Mouse (Mus musculus) forebrain, embryonic 10.5 days (tissue): ENCODE measurements around the gene Lpp. TPM values are rescaled to one million over a fixed set of nuclear protein-coding genes. Genes with fewer than 3 reads are reported as not detected.
A peak's percentile ranks its signal among the peaks of the same experiment; 100 is the strongest.

ENCODE experiments used
- DNase-seq: peaks from one replicate; pipeline ENCODE4 v3.0.0-alpha.2; 2017; ENCODE audit warnings: low spot score; ENCODE audit errors: extremely low spot score
- H3K27ac ChIP-seq: fragments of 300-500 bp; sonication (generic); 2 replicates; pipeline ENCODE4 v1.5.1; 2016; ENCODE audit warnings: mild to moderate bottlenecking
- H3K27me3 ChIP-seq: fragments of 300-500 bp; sonication (generic); 2 replicates; pipeline ENCODE4 v1.6.1; 2016; ENCODE audit warnings: mild to moderate bottlenecking; ENCODE audit not compliant: poor library complexity, severe bottlenecking
- H3K36me3 ChIP-seq: fragments of 300-500 bp; sonication (generic); replicated peaks from 2 replicates; pipeline ENCODE4 v1.6.1; 2016; ENCODE audit warnings: mild to moderate bottlenecking, moderate library complexity
- H3K4me1 ChIP-seq: fragments of 300-500 bp; sonication (generic); 2 replicates; pipeline ENCODE4 v1.6.1; 2016
- H3K4me3 ChIP-seq: fragments of 300-500 bp; sonication (generic); 2 replicates; pipeline ENCODE4 v1.5.1; 2016; ENCODE audit warnings: mild to moderate bottlenecking, moderate library complexity
- H3K9me3 ChIP-seq: fragments of 300-500 bp; sonication (generic); 2 replicates; pipeline ENCODE4 v1.6.1; 2016; ENCODE audit warnings: mild to moderate bottlenecking, moderate library complexity
- WGBS: fragments of 180-500 bp; shearing (Covaris S2); methylation state at CpG from one replicate; pipeline ENCODE4 v1.1.7; 2016; 5-methylcytosine and 5-hydroxymethylcytosine counted together
- polyA plus RNA-seq: library from polyadenylated mRNA; unstranded; fragments of >200 nt; fragmentation: Nextera tagmentation; extraction: Ambion mirVana; gene quantifications from 2 replicates; pipeline ENCODE4 v1.2.1, GENCODE M21; 2016

Gene Lpp
- polyA plus RNA-seq, 1 experiment from 2014 or later: 27.3 TPM

GRCm38 (mm10) chr16:24443555-24443954 is 50.2 kb downstream of the Lpp start:
- H3K9me3 ChIP-seq: no peaks in the 10 kb centered on the region
- peaks cover 52% of the 10 kb centered on the region for H3K4me1 ChIP-seq
- H3K36me3 ChIP-seq: peaks cover 4% of the 10 kb centered on the region
- H3K27me3 ChIP-seq: no peaks in the 10 kb centered on the region
- 42% methylated on average over 5 of the region's 5 CpGs for WGBS
- DNase-seq: no peak
- H3K4me3 ChIP-seq: no peak overlapping the region
- H3K27ac ChIP-seq: peak overlapping the region; percentile 62

- 74% methylated on average over 4 of the region's 4 CpGs for WGBS
- peaks cover 50% of the 10 kb centered on the region for H3K4me1 ChIP-seq
- H3K27ac ChIP-seq: no peak overlapping the region
- no peaks in the 10 kb centered on the region for H3K9me3 ChIP-seq
- no peak overlapping the region for H3K4me3 ChIP-seq
- peaks cover 4% of the 10 kb centered on the region for H3K36me3 ChIP-seq
- DNase-seq: no peak
- H3K27me3 ChIP-seq: no peaks in the 10 kb centered on the region
These were observed 51.5 kb downstream of the Lpp start for GRCm38 (mm10) chr16:24444818-24445217.

- no peaks in the 10 kb centered on the region for H3K9me3 ChIP-seq
- H3K4me1 ChIP-seq: peaks cover 56% of the 10 kb centered on the region
- H3K4me3 ChIP-seq: no peak overlapping the region
- no peak overlapping the region for H3K27ac ChIP-seq
- 78% methylated on average over 3 of the region's 3 CpGs for WGBS
- H3K27me3 ChIP-seq: no peaks in the 10 kb centered on the region
- no peak for DNase-seq
- peaks cover 4% of the 10 kb centered on the region for H3K36me3 ChIP-seq
These were observed 52.2 kb downstream of the Lpp start for GRCm38 (mm10) chr16:24445473-24445872.

GRCm38 (mm10) chr16:24446449-24446848 is 53.1 kb downstream of the Lpp start:
- no peak for DNase-seq
- 86% methylated on average over 1 of the region's 1 CpGs for WGBS
- no peak overlapping the region for H3K4me3 ChIP-seq
- H3K9me3 ChIP-seq: no peaks in the 10 kb centered on the region
- no peak overlapping the region for H3K27ac ChIP-seq
- H3K36me3 ChIP-seq: peaks cover 4% of the 10 kb centered on the region
- H3K27me3 ChIP-seq: no peaks in the 10 kb centered on the region
- peaks cover 51% of the 10 kb centered on the region for H3K4me1 ChIP-seq

GRCm38 (mm10) chr16:24447666-24448492 is 54.6 kb downstream of the Lpp start:
- H3K27ac ChIP-seq: peak overlapping the region; percentile 69
- peaks cover 41% of the 10 kb centered on the region for H3K4me1 ChIP-seq
- H3K4me3 ChIP-seq: no peak overlapping the region
- 58% methylated on average over 7 of the region's 7 CpGs for WGBS
- H3K27me3 ChIP-seq: no peaks in the 10 kb centered on the region
- H3K9me3 ChIP-seq: no peaks in the 10 kb centered on the region
- no peak for DNase-seq
- peaks cover 4% of the 10 kb centered on the region for H3K36me3 ChIP-seq

- 71% methylated on average over 2 of the region's 2 CpGs for WGBS
- H3K9me3 ChIP-seq: no peaks in the 10 kb centered on the region
- no peaks in the 10 kb centered on the region for H3K27me3 ChIP-seq
- peaks cover 4% of the 10 kb centered on the region for H3K36me3 ChIP-seq
- peaks cover 35% of the 10 kb centered on the region for H3K4me1 ChIP-seq
- no peak overlapping the region for H3K4me3 ChIP-seq
- DNase-seq: no peak
- H3K27ac ChIP-seq: no peak overlapping the region
These were observed 55.2 kb downstream of the Lpp start for GRCm38 (mm10) chr16:24448493-24448845.

GRCm38 (mm10) chr16:24449806-24450205 is 56.5 kb downstream of the Lpp start:
- 15% methylated on average over 8 of the region's 8 CpGs for WGBS
- Histone ChIP-seq H3K36me3 (peaks cover 4% of the 10 kb centered on the region), H3K4me1 (peaks cover 31% of the 10 kb centered on the region), H3K4me3 (no peak overlapping the region), H3K9me3 (no peaks in the 10 kb centered on the region), H3K27me3 (no peaks in the 10 kb centered on the region), H3K27ac (peak overlapping the region; percentile 58)
- DNase-seq: no peak

- peaks cover 35% of the 10 kb centered on the region for H3K4me1 ChIP-seq
- WGBS: 69% methylated on average over 5 of the region's 5 CpGs
- peak overlapping the region; percentile 58; the same call in 1 of the 2 replicates for H3K27ac ChIP-seq
- no peak overlapping the region for H3K4me3 ChIP-seq
- peaks cover 4% of the 10 kb centered on the region; the same call in 1 of the 2 replicates for H3K36me3 ChIP-seq
- H3K9me3 ChIP-seq: no peaks in the 10 kb centered on the region
- DNase-seq: no peak
- no peaks in the 10 kb centered on the region for H3K27me3 ChIP-seq
These were observed 56.9 kb downstream of the Lpp start for GRCm38 (mm10) chr16:24450256-24450655.

- Histone ChIP-seq H3K36me3 (peaks cover 4% of the 10 kb centered on the region; the same call in 1 of the 2 replicates), H3K27me3 (no peaks in the 10 kb centered on the region), H3K4me3 (no peak overlapping the region), H3K4me1 (peaks cover 41% of the 10 kb centered on the region), H3K27ac (no peak overlapping the region), H3K9me3 (no peaks in the 10 kb centered on the region)
- no peak for DNase-seq
- 87% methylated on average over 5 of the region's 5 CpGs for WGBS
These were observed 57.8 kb downstream of the Lpp start for GRCm38 (mm10) chr16:24451123-24451522.

- Histone ChIP-seq H3K27me3 (no peaks in the 10 kb centered on the region), H3K36me3 (peaks cover 17% of the 10 kb centered on the region), H3K27ac (no peak overlapping the region), H3K9me3 (no peaks in the 10 kb centered on the region), H3K4me3 (no peak overlapping the region), H3K4me1 (peaks cover 32% of the 10 kb centered on the region)
- 92% methylated on average over 4 of the region's 4 CpGs for WGBS
- DNase-seq: no peak
These were observed 60.2 kb downstream of the Lpp start for GRCm38 (mm10) chr16:24453536-24453935.

- H3K9me3 ChIP-seq: no peaks in the 10 kb centered on the region
- H3K4me1 ChIP-seq: peaks cover 27% of the 10 kb centered on the region
- no peak overlapping the region for H3K27ac ChIP-seq
- DNase-seq: no peak
- peaks cover 19% of the 10 kb centered on the region for H3K36me3 ChIP-seq
- no peaks in the 10 kb centered on the region for H3K27me3 ChIP-seq
- WGBS: 43% methylated on average over 4 of the region's 4 CpGs
- H3K4me3 ChIP-seq: no peak overlapping the region
These were observed 61.2 kb downstream of the Lpp start for GRCm38 (mm10) chr16:24454493-24454892.

GRCm38 (mm10) chr16:24455361-24455855 is 62.1 kb downstream of the Lpp start:
- WGBS: 74% methylated on average over 3 of the region's 3 CpGs
- no peak overlapping the region for H3K27ac ChIP-seq
- H3K27me3 ChIP-seq: no peaks in the 10 kb centered on the region
- no peaks in the 10 kb centered on the region for H3K9me3 ChIP-seq
- H3K4me3 ChIP-seq: no peak overlapping the region
- H3K36me3 ChIP-seq: peaks cover 19% of the 10 kb centered on the region
- peaks cover 18% of the 10 kb centered on the region for H3K4me1 ChIP-seq
- DNase-seq: no peak

- Histone ChIP-seq H3K27ac (no peak overlapping the region), H3K4me1 (peaks cover 9% of the 10 kb centered on the region; the same call in 1 of the 2 replicates), H3K9me3 (no peaks in the 10 kb centered on the region), H3K4me3 (no peak overlapping the region), H3K36me3 (no peaks in the 10 kb centered on the region; the same call in 1 of the 2 replicates), H3K27me3 (no peaks in the 10 kb centered on the region)
- no peak for DNase-seq
- 95% methylated on average over 2 of the region's 2 CpGs for WGBS
These were observed 70.5 kb downstream of the Lpp start for GRCm38 (mm10) chr16:24463842-24464241.
